Mouse (Mus musculus): ENCODE measurements around the gene Pigf. TPM values are rescaled to one million over a fixed set of nuclear protein-coding genes. Genes with fewer than 3 reads are reported as not detected.

The Pigf gene
- polyA plus RNA-seq, 1 experiment from 2014 or later, result 43.8 TPM

DNA sequence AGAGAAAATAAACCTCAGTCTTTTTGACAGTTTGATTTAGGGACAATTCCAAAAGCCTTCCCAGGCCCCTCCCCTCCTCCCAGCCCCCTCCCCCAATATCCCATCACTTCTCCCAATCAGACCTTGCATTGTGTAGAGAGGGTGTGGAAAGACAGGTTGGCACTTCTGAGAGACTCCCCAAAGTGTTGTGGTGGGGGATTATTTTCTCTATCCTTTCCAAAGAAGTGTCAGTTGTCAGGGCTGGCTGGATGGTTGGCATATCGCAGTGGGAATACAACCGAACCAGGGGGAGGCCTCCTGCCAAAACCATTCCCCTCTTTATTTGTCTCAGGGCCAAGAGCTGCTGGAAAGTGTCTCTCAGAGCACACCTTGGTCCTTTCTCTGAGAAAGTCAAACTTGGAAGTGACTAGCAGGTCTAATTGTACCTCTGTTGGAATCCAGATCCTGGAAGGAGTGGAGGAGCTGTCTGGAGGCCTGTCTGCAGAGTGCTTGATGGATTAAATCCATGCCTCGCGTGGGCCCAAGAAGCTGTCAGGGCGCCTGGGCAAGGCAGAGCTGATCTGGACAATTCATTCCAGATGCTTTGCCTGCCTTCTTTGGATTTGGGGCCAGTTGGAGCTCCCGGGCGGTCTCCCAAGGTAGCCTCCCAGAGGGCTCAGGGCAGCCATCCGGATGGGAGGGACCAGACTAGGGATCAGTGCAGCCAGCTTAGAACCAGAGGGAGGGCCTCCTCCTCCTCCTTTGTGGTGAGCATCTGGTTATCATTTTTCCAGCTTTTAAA lies 32.5 kb upstream of the Pigf start:
- no peaks in the 10 kb centered on the region for H3K36me3 ChIP-seq (ENCODE audit: control insufficient read depth, insufficient read depth, low read length)
- H3K4me1 ChIP-seq (replicated peaks; ENCODE audit: control insufficient read depth, insufficient read depth, low read length), result peaks cover 15% of the 10 kb centered on the region
- no peak for ATAC-seq (replicated peaks; ENCODE audit: low FRiP score, low TSS enrichment, low read depth)

DNA sequence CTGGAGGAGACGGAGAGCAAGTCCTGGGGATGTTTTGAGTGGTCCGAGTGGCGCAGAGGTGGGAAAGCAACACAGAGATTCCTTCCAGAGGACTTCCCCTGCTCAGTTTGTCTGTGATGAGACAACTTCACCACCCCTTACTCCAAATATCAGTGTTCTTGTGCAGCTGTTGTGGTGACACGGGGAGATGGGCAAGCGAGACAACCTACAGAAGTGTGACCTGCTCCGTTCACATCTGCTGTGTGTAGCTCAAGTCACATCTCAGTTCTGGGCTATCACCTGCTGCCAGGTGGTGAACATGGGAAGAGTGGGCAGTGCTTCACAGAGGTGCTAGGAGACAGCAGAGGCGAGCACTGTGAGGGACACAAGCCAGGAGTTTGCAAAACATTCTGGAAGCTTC lies 31.6 kb upstream of the Pigf start:
- peak; percentile 36 for DNase-seq (ENCODE audit: low spot score)
- Histone ChIP-seq H3K27me3 (replicated peaks; ENCODE audit: control insufficient read depth, insufficient read depth, low read length) (no peaks in the 10 kb centered on the region), H3K4me2 (ENCODE audit: low read length) (no peak overlapping the region), H3K4me1 (replicated peaks; ENCODE audit: control insufficient read depth, insufficient read depth, low read length) (peaks cover 15% of the 10 kb centered on the region), H3K27ac (ENCODE audit: low read depth) (no peak overlapping the region), H3K36me3 (ENCODE audit: control insufficient read depth, insufficient read depth, low read length) (no peaks in the 10 kb centered on the region), H3K4me3 (ENCODE audit: low read depth, low read length) (no peak overlapping the region), H3K9me3 (ENCODE audit: control insufficient read depth, low read length) (no peaks in the 10 kb centered on the region), H3K9ac (ENCODE audit: low read length) (no peak overlapping the region)
- WGBS, result 93% methylated on average over 7 of the region's 7 CpGs
- ATAC-seq (replicated peaks; ENCODE audit: low FRiP score, low TSS enrichment, low read depth), result no peak

More for the DNA sequence above, 32.5 kb upstream of the Pigf start:
- no peaks in the 10 kb centered on the region for H3K27me3 ChIP-seq (replicated peaks; ENCODE audit: control insufficient read depth, insufficient read depth, low read length)
- 57% methylated on average over 8 of the region's 8 CpGs for WGBS
- no peak overlapping the region for H3K4me2 ChIP-seq (ENCODE audit: low read length)
- H3K9ac ChIP-seq (ENCODE audit: low read length), result no peak overlapping the region
- no peak overlapping the region for H3K27ac ChIP-seq (ENCODE audit: low read depth)
- H3K4me3 ChIP-seq (ENCODE audit: low read depth, low read length), result no peak overlapping the region
- peak; percentile 44 for DNase-seq (ENCODE audit: low spot score)
- no peaks in the 10 kb centered on the region for H3K9me3 ChIP-seq (ENCODE audit: control insufficient read depth, low read length)

DNA sequence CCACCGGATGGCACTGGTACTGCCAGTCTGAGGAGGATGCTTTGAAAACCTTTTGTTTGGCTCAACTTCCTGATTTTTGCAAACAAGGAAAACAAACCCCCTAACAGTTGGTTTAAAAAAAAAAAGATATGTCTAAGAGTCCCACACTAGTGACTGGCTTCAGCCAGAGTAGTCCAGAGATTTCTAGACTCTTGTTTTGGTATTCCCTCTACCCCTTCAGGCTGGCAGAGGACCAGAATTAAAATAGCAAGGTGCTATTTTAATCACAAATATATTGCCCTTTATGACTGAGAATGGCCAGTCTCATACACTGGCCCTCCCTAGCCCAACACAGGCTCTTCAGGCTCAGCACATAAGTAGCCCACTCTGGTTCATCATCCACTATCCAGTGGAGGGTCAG lies 30.5 kb upstream of the Pigf start:
- no peaks in the 10 kb centered on the region for H3K27me3 ChIP-seq (replicated peaks; ENCODE audit: control insufficient read depth, insufficient read depth, low read length)
- 67% methylated on average over 1 of the region's 1 CpGs for WGBS
- H3K9ac ChIP-seq (ENCODE audit: low read length), result no peak overlapping the region
- no peak overlapping the region for H3K4me3 ChIP-seq (ENCODE audit: low read depth, low read length)
- DNase-seq (ENCODE audit: low spot score), result peak; percentile 4
- no peak overlapping the region for H3K4me2 ChIP-seq (ENCODE audit: low read length)
- no peaks in the 10 kb centered on the region for H3K36me3 ChIP-seq (ENCODE audit: control insufficient read depth, insufficient read depth, low read length)
- H3K27ac ChIP-seq (ENCODE audit: low read depth), result no peak overlapping the region
- H3K9me3 ChIP-seq (ENCODE audit: control insufficient read depth, low read length), result no peaks in the 10 kb centered on the region
- no peak for ATAC-seq (replicated peaks; ENCODE audit: low FRiP score, low TSS enrichment, low read depth)
- peaks cover 15% of the 10 kb centered on the region for H3K4me1 ChIP-seq (replicated peaks; ENCODE audit: control insufficient read depth, insufficient read depth, low read length)

DNA sequence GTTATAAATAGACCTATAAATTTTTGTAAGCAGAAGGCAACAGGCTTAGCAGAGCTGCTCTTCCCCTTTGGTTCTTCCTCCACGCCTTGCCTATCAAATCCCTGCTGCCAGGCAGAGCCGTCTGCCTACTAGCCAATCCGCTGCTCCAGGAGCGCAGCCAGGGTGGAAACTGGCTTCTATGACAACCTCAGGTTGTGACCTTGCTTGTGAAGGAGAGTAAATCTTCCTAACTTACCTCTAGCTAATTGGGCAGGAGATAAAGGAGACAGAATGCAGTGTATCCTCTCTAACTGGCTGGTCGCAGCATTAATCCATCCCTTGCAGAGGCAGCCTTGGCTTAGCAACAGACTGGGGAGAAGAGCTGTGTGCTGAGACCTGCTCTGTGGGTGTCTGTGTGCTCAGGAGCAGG lies 29.8 kb upstream of the Pigf start:
- no peaks in the 10 kb centered on the region for H3K27me3 ChIP-seq (replicated peaks; ENCODE audit: control insufficient read depth, insufficient read depth, low read length)
- no peak overlapping the region for H3K4me2 ChIP-seq (ENCODE audit: low read length)
- H3K4me3 ChIP-seq (ENCODE audit: low read depth, low read length), result no peak overlapping the region
- ATAC-seq (replicated peaks; ENCODE audit: low FRiP score, low TSS enrichment, low read depth) (no peak), DNase-seq (ENCODE audit: low spot score) (peak; percentile 52)
- H3K9me3 ChIP-seq (ENCODE audit: control insufficient read depth, low read length), result no peaks in the 10 kb centered on the region
- H3K4me1 ChIP-seq (replicated peaks; ENCODE audit: control insufficient read depth, insufficient read depth, low read length), result peaks cover 15% of the 10 kb centered on the region
- WGBS, result 12% methylated on average over 5 of the region's 5 CpGs
- no peak overlapping the region for H3K9ac ChIP-seq (ENCODE audit: low read length)
- H3K36me3 ChIP-seq (ENCODE audit: control insufficient read depth, insufficient read depth, low read length), result no peaks in the 10 kb centered on the region
- H3K27ac ChIP-seq (ENCODE audit: low read depth), result no peak overlapping the region

DNA sequence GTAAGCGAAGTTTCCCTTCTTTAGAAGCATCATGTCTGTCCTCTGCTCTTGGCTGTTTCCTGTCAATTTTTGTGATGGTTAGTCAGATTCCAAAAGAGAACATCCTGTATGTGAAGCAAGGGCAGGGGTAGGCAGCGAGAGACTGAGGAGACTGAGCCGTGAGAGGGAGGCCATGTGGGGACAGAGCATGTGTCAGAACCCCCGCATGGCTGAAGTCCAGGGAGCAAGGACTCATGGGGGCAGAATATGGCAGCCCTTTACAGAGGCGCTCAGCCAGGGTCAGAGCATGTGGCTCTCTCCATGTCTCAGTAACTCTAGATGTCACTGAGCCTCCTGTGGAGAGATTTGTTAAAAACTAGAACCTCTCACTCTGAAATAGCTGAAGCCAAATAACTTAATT lies 28.7 kb upstream of the Pigf start:
- 81% methylated on average over 5 of the region's 5 CpGs for WGBS
- DNase-seq (ENCODE audit: low spot score), result no peak
- H3K4me3 ChIP-seq (ENCODE audit: low read depth, low read length), result no peak overlapping the region
- H3K4me1 ChIP-seq (replicated peaks; ENCODE audit: control insufficient read depth, insufficient read depth, low read length), result peaks cover 15% of the 10 kb centered on the region
- H3K9me3 ChIP-seq (ENCODE audit: control insufficient read depth, low read length), result no peaks in the 10 kb centered on the region
- no peaks in the 10 kb centered on the region for H3K36me3 ChIP-seq (ENCODE audit: control insufficient read depth, insufficient read depth, low read length)
- H3K27ac ChIP-seq (ENCODE audit: low read depth), result no peak overlapping the region
- no peak overlapping the region for H3K9ac ChIP-seq (ENCODE audit: low read length)
- H3K27me3 ChIP-seq (replicated peaks; ENCODE audit: control insufficient read depth, insufficient read depth, low read length), result no peaks in the 10 kb centered on the region
- H3K4me2 ChIP-seq (ENCODE audit: low read length), result no peak overlapping the region
- ATAC-seq (replicated peaks; ENCODE audit: low FRiP score, low TSS enrichment, low read depth), result no peak

DNA sequence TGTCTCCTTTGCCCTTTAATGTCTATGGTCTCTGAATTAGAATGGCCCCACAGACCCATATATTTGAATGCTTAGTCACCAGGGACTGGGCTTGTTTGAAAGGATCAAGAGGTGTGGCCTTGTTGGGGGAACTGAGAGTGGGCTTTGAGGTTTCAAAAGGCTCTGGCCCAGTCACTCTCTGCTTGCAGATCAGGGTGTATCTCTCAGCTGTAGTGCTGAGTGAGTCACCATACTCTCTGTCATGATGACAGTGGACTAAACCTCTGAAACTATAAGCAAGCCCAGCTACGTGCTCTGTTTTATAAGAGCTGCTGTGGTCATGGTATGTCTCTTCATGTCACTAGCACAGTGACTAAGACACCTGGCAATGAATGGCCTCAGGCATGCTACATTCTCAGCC lies 27.2 kb upstream of the Pigf start:
- H3K9ac ChIP-seq (ENCODE audit: low read length), result no peak overlapping the region
- ATAC-seq (replicated peaks; ENCODE audit: low FRiP score, low TSS enrichment, low read depth), result no peak
- H3K36me3 ChIP-seq (ENCODE audit: control insufficient read depth, insufficient read depth, low read length), result no peaks in the 10 kb centered on the region

DNA sequence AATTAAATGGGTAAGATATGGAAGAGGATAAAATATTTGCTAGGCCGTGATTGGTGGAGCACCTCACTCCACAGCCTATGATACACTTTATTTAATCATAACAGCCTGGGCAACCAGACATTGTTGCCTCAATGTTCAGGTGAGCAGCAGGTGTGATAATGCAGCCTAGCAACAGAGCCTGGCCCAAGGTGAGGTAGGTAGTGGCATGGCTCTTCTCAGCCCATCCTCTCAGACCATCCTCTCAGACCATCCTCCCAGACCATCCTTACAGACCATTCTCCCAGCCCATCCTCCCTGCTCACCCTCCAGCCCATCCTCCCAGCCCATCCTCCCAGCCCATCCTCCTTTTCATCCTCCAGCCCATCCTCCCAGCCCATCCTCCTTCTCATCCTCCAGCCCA lies 26.4 kb upstream of the Pigf start:
- Histone ChIP-seq H3K4me2 (ENCODE audit: low read length) (no peak overlapping the region), H3K36me3 (ENCODE audit: control insufficient read depth, insufficient read depth, low read length) (no peaks in the 10 kb centered on the region), H3K4me3 (ENCODE audit: low read depth, low read length) (no peak overlapping the region), H3K27ac (ENCODE audit: low read depth) (no peak overlapping the region), H3K9me3 (ENCODE audit: control insufficient read depth, low read length) (no peaks in the 10 kb centered on the region), H3K9ac (ENCODE audit: low read length) (no peak overlapping the region), H3K27me3 (replicated peaks; ENCODE audit: control insufficient read depth, insufficient read depth, low read length) (no peaks in the 10 kb centered on the region), H3K4me1 (replicated peaks; ENCODE audit: control insufficient read depth, insufficient read depth, low read length) (peaks cover 12% of the 10 kb centered on the region)
- DNase-seq (ENCODE audit: low spot score) (no peak), ATAC-seq (replicated peaks; ENCODE audit: low FRiP score, low TSS enrichment, low read depth) (no peak)
- 88% methylated on average over 1 of the region's 1 CpGs for WGBS

More for the DNA sequence above, 27.2 kb upstream of the Pigf start:
- Histone ChIP-seq H3K4me1 (replicated peaks; ENCODE audit: control insufficient read depth, insufficient read depth, low read length) (peaks cover 12% of the 10 kb centered on the region), H3K4me2 (ENCODE audit: low read length) (no peak overlapping the region), H3K27me3 (replicated peaks; ENCODE audit: control insufficient read depth, insufficient read depth, low read length) (no peaks in the 10 kb centered on the region), H3K9me3 (ENCODE audit: control insufficient read depth, low read length) (no peaks in the 10 kb centered on the region), H3K4me3 (ENCODE audit: low read depth, low read length) (no peak overlapping the region), H3K27ac (ENCODE audit: low read depth) (no peak overlapping the region)
- 76% methylated on average over 1 of the region's 1 CpGs for WGBS
- peak; percentile 32 for DNase-seq (ENCODE audit: low spot score)

DNA sequence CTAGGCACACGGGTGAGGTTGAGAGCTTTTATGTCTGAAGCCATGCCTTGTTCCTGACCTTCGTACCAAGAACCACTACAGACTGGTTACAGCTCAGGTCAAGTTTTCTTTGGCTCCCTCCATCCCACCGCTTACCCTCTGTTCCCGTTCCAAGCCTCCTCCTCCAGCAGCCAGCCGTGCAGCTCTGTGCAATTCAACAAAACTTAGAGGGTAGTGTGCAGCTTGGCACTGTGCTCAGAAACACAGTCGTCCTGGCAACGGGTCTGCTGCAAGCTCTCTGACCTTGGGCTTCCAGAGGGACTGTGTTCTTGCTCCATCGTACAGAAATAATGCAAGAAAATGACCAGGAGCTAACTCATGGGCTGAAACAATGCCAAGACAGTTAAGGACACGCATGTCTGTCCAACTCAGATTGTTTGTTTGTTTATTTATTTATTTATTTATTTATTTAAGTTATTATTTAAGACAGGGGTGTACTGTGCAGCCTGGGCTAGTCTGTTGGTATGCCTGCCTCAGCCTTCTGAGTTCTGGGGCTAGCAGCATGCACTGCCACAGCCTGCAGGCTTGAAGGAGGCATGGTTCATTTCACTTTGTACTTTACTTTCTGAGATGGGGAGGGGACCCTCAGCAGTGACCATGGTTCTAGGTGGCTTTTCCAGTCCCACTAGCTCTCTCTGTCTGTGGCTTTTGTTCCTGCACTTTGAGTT lies 25.4 kb upstream of the Pigf start:
- no peak for ATAC-seq (replicated peaks; ENCODE audit: low FRiP score, low TSS enrichment, low read depth)
- Histone ChIP-seq H3K27me3 (replicated peaks; ENCODE audit: control insufficient read depth, insufficient read depth, low read length) (no peaks in the 10 kb centered on the region), H3K4me2 (ENCODE audit: low read length) (no peak overlapping the region), H3K27ac (ENCODE audit: low read depth) (no peak overlapping the region), H3K9me3 (ENCODE audit: control insufficient read depth, low read length) (no peaks in the 10 kb centered on the region), H3K4me1 (replicated peaks; ENCODE audit: control insufficient read depth, insufficient read depth, low read length) (peaks cover 10% of the 10 kb centered on the region), H3K36me3 (ENCODE audit: control insufficient read depth, insufficient read depth, low read length) (no peaks in the 10 kb centered on the region), H3K9ac (ENCODE audit: low read length) (no peak overlapping the region), H3K4me3 (ENCODE audit: low read depth, low read length) (no peak overlapping the region)
- DNase-seq (ENCODE audit: low spot score), result no peak
- 58% methylated on average over 9 of the region's 9 CpGs for WGBS

Data from intestine, embryonic 14.5 days (tissue).